Mouse (Mus musculus) cerebellum, postnatal 36 days (tissue): Measurements from ENCODE around the gene Gba.

Source experiments
- DNase-seq, 2 experiments: peaks; one replicate each; pipeline ENCODE4 v3.0.0; 2021 to 2022; ENCODE audit warnings: mixed read lengths in 2 of 2

The Gba gene

DNA sequence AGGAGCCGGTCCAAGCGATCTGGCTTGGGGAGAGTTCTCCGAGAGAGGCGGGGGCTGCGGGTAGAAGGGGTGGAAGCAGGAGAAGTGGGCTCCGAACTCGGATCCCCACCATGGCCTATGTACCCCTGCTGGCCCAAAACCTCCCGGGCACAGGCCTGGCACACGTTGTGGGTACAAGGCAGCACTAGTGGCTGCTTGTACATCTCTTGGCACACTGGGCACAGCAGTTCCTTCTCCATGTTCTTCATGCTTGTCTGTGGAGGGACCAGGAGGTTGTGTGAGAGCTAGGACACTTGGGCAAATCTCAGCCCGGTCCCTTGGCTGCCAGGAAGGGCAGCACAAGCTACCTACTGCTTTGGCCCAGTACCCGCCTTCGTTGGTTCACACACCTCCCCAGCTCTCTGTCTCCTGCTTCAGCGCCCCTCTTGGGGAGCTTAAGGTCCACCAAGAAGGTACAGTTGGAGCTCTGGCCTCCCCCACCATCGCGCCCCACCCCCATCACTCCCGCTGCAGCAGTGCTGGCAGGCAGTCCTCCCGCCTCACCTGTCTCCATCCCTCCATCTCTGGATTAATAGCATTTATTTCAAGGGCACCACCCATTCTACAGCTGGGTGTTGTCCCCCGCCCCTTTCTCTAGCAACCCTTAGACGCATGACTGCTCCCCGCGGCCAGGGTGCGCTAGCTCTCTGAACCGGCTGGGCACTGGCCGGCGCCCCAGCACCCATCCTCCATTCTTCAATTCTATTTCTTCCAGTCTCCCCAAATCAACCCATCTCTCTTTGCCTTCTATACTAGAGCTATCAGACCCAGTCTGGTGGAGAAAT lies 41.6 kb downstream of the Gba start:
- DNase-seq = peak; percentile 48 to 56

- peak; percentile 77 to 80 for DNase-seq
These were observed 42.4 kb downstream of the Gba start for GRCm38 (mm10) chr3:89244982-89245687.

DNA sequence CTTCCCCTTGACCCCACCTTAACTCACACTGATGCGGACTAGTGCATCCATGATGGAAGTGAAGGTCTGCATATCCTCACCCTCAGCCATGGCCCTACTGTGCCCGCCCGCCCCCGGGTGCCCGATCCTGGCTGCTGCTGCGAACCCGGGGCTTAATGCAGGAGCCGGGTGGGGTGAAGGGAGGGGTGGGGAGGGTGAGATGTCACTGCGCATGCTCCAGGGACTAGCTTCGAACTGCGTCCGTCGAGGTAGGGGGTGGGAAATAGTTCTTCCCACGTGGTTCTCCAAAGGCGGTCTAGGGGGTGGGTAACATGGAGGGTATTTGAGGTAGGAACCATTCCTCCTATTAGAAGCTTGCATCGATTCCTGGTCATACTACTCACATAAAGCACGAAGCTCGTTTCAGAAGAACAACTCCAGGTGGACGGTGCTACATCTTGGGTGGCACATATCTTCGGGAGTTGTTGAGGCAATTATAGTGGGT lies 43.0 kb downstream of the Gba start, which contains the start of gene Krtcap2:
Krtcap2 (plus strand) TSS at position 279 of the 484 bp plus-strand sequence.
- peak; percentile 72 to 76 for DNase-seq

DNA sequence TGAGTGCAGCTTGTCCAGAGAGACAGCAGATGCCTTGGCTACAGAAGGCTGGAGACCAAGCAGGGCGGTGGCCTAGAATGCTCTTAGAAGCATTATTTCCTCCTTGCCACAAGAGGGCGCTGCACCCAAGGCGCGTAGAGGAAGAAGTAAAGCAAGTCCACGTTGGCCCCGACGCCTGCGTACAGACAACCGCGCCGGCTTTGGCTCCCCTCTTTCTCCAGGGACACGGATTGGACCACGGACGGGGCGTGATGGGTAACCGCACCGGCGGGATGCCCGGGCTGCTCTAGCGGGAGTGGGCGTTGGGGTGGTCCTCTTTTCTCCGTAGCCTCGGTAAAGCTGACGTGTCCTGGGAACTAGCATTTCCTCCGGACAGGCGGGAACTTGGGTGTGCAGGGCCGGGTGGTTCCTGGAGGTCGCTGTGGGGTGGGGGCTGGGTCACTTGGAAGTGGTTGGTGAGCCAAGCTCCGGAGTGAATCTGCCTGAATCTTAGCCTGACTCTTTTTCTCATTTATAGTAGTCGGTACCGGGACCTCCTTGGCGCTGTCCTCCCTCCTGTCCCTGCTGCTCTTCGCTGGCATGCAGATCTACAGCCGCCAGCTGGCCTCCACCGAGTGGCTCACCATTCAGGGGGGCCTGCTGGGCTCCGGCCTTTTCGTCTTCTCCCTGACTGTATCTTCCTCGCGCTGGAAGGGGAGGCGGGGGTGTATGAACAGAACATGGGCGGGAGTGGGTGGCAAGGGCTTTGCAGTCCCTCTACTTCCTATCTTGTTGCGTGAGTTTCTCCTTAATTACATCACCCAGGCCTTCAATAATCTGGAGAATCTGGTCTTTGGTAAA lies 43.8 kb downstream of the Gba start, which contains the start of gene Trim46:
Trim46 (minus strand) TSS at position 49 of the 840 bp plus-strand sequence.
- peak; percentile 92 to 94 for DNase-seq

- no peak for DNase-seq
These were observed 44.7 kb downstream of the Gba start for GRCm38 (mm10) chr3:89247466-89247865.

- peak; percentile 76 to 77 for DNase-seq
These were observed 47.8 kb downstream of the Gba start for GRCm38 (mm10) chr3:89250435-89251040.

DNA sequence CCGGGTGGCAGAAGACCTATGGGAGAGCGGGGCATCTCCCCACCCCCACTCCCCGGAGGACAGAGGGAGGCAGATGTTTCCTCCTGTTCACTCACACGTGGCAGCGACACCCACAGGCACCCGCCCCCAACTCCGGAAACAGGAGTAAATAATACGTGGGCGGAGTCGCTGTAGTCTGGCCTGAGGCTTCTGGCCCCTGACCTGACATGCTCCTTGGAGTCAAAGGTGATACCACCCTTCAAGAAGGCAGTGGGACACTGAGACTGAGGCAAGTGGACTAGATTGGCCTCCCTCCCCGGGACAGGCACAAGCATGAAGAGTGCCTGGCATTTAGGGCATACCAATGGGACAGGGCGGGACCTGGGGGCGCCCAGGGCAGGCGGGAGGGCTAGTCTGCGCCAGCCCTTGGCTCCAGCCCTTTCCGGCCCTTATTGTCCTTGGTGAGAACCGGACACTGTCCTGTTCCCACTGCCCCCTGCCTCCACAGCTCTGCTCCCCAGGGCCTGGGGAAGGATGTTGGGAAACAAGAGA lies 48.7 kb downstream of the Gba start:
- DNase-seq = no peak

DNA sequence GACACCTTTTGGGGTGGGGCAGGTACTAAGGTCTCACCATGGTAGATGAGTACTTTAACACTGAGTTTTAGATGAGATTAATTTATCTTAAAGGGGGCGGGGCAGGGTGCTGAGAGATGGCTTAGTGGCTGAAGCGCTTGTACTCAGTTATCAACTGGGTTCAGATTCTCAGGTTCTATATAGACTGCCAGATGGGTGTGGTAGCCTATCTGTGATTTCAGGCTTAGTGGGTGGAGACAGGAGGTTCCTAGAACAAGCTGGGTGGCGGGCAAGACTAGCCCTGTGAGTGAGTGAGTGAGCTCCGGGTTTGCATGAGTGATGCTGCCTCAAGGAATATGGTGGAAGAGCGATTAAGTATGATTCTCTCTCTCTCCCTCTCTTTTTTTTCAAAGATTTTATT lies 52.3 kb downstream of the Gba start:
- no peak for DNase-seq

DNA sequence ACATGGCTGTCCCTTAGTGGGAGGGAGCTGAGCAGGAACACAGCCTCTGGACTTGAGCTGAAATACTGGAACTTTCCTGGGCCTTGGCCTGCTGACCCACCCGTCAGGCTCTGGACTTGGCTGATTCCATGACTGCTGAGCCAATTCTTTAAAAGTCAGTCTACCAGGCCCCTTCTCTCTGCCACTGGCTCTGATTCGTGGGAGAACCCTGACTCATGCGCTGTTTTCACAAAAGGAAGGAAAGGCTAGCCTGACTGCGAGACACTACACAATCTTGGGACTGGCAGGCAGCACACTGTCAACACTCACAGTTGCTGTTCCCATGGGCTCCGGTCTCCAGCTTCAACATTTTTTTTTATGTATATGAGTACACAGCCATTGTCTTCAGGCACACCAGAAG lies 53.4 kb downstream of the Gba start:
- no peak for DNase-seq
